Mouse (Mus musculus) lung, adult 2 months (tissue): ENCODE measurements around the gene Rcan2. TPM values are rescaled to one million over a fixed set of nuclear protein-coding genes. Genes with fewer than 3 reads are reported as not detected.

ENCODE experiments used
- DNase-seq: peaks from one replicate; pipeline ENCODE4 v3.0.0; 2022
- H3K4me1 ChIP-seq: fragments of 200-500 bp; 2 replicates; pipeline ENCODE4 v1.6.1; 2011; ENCODE audit warnings: low read length; ENCODE audit not compliant: control insufficient read depth, insufficient read depth
- H3K4me3 ChIP-seq: fragments of 200-500 bp; replicated peaks from 2 replicates; pipeline ENCODE3; 2011; ENCODE audit warnings: low read depth, mild to moderate bottlenecking, control low read depth, low read length; ENCODE audit errors: extremely low read depth
- CTCF ChIP-seq: fragments of 200-500 bp; IDR thresholded peaks from 2 replicates; pipeline ENCODE4 v1.5.1; 2011; ENCODE audit warnings: mild to moderate bottlenecking, low read length, control low read depth; ENCODE audit not compliant: insufficient read depth
- POLR2A ChIP-seq: fragments of 200-500 bp; IDR thresholded peaks from 2 replicates; pipeline ENCODE4 v1.6.1; 2011; ENCODE audit warnings: low read depth, mild to moderate bottlenecking, control low read depth, low read length, borderline replicate concordance; ENCODE audit errors: extremely low read depth
- WGBS: fragments of 180-500 bp; shearing (Covaris S2); methylation state at CpG from one replicate; pipeline ENCODE4 v1.1.7; 2018; 5-methylcytosine and 5-hydroxymethylcytosine counted together
- polyA plus RNA-seq: library from polyadenylated mRNA; depleted of rRNA; stranded (reverse); fragments of >200 nt; gene quantifications from 2 replicates; pipeline ENCODE4 v1.2.3, GENCODE M21; 2012

Gene Rcan2
- polyA plus RNA-seq, 1 experiment, result 19.4 TPM

DNA sequence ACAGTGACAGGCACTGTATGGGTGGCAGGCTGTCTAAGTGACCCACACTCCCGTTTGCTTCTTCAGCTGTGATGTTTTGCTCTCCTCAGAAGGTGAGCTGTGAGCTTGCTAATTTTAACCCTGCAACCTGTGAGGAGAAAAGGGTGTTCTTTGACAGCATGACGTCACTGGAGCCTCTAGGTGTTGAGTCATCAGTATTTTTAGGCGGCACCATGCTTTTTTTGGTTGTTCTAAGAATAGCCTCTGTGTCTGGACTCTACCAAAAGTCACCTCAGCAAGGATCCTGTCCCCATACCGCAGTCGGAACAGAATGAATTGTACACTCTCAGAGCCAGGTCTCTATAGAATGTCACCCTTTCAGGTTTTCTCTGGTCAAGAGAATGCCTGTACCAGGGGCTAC is 54.0 kb downstream of the Rcan2 start:
- Histone ChIP-seq H3K4me3 (no peak overlapping the region), H3K4me1 (no peaks in the 10 kb centered on the region)
- TF ChIP-seq CTCF, result no peak
- TF ChIP-seq POLR2A, result no peak
- 67% methylated on average over 5 of the region's 5 CpGs for WGBS
- DNase-seq, result no peak

GRCm38 (mm10) chr17:43856081-43856480 is 54.9 kb downstream of the Rcan2 start:
- no peaks in the 10 kb centered on the region for H3K4me1 ChIP-seq
- 61% methylated on average over 4 of the region's 4 CpGs for WGBS

GRCm38 (mm10) chr17:43868808-43869207 is 67.7 kb downstream of the Rcan2 start:
- Histone ChIP-seq H3K4me3 (no peak overlapping the region), H3K4me1 (no peaks in the 10 kb centered on the region)
- DNase-seq, result no peak
- 91% methylated on average over 9 of the region's 9 CpGs for WGBS
- TF ChIP-seq CTCF (no peak), POLR2A (no peak)

More at GRCm38 (mm10) chr17:43856081-43856480, 54.9 kb downstream of the Rcan2 start:
- no peak overlapping the region for H3K4me3 ChIP-seq
- no peak for DNase-seq
- TF ChIP-seq POLR2A (no peak), CTCF (no peak)

DNA sequence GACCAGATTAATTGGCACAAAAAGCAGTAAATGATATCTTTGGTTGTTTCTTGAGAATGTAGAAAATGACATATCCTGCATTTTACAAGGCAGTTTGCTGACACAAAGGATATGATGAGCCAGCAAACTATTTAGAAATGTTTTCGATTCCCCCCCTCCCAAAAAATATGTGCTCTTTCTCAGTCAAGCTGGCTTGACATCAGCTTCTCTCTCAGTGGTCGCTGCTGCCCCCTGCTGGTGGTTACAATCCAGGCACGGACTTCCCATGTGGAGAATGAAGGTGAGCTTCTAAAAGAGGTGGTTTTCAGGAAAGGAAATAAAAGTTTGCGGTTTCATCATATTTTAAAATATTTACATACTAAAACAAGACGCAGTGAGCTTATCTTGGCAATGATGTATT is 68.5 kb downstream of the Rcan2 start:
- WGBS, result 8% methylated on average over 5 of the region's 5 CpGs
- no peak overlapping the region for H3K4me3 ChIP-seq
- H3K4me1 ChIP-seq, result no peaks in the 10 kb centered on the region
- peak; percentile 70 for DNase-seq
- peak; percentile 82 for TF ChIP-seq CTCF
- TF ChIP-seq POLR2A, result no peak

DNA sequence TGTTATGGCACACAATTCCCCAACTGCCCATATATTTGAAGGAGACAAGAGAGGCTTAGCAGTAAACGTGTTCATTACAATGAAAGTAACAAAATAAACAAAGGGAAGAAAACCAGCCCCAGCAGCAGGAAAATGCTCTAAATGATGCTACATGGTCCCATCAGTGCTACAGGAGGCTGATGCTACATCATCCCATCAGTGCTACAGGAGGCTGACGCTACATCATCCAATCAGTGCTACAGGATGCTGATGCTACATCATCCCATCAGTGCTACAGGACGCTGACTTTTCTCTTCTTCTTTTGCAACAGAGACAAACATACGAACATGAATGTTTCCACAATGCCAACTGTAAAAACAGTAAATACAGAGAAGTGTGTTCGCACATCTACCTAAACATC is 73.3 kb downstream of the Rcan2 start:
- H3K4me3 ChIP-seq, result no peak overlapping the region
- H3K4me1 ChIP-seq, result no peaks in the 10 kb centered on the region
- DNase-seq, result no peak
- TF ChIP-seq CTCF (no peak), POLR2A (no peak)
- WGBS, result 77% methylated on average over 5 of the region's 5 CpGs

DNA sequence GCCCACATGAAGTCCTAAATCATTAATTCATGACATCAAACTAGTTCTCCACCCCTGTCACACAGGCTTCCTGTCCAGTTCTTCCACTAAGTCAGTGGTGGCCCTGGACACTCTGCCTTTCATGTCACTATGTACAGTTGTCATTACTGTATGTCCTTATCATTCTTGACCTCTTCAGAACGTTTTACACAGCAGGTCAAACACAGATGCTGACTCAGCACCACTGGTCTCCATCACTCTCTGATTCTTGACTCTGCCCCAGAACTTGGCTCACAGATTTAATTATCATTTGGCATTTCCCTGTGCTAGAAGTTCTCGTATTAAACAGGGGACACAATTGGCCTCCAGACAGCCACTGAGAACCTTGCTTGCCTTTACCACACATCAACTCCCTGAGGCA is 76.3 kb downstream of the Rcan2 start:
- no peak for DNase-seq
- no peaks in the 10 kb centered on the region for H3K4me1 ChIP-seq
- H3K4me3 ChIP-seq, result no peak overlapping the region
- no peak for TF ChIP-seq CTCF
- TF ChIP-seq POLR2A, result no peak
- 24% methylated on average over 2 of the region's 2 CpGs for WGBS

GRCm38 (mm10) chr17:43883016-43883415 is 81.9 kb downstream of the Rcan2 start:
- no peak overlapping the region for H3K4me3 ChIP-seq
- no peak for TF ChIP-seq POLR2A
- TF ChIP-seq CTCF, result peak; percentile 49; the same call in 1 of the 2 replicates
- H3K4me1 ChIP-seq, result no peaks in the 10 kb centered on the region
- WGBS, result 7% methylated on average over 1 of the region's 1 CpGs
- DNase-seq, result no peak

DNA sequence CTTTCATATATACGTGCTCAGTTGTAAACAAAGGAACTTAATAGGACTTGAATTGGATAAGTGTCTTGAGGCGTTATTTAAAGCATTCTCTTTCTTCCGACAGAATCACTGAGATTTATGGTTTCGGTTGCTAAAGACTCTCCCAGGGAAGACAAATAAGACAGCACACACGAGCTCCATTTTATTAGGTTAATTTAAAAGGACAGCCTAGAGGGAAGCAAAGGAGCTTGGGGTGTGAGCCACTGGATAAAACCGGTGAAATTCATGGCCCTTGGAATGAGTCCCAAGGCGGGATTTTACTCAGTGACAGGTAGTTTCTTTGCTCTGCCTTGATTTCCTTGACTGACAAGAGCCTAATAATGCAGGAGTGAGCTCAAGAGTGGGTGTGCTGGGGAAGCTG is 85.1 kb downstream of the Rcan2 start:
- DNase-seq, result no peak
- Histone ChIP-seq H3K4me3 (no peak overlapping the region), H3K4me1 (no peaks in the 10 kb centered on the region)
- TF ChIP-seq POLR2A (no peak), CTCF (no peak)
- WGBS, result 71% methylated on average over 7 of the region's 7 CpGs

DNA sequence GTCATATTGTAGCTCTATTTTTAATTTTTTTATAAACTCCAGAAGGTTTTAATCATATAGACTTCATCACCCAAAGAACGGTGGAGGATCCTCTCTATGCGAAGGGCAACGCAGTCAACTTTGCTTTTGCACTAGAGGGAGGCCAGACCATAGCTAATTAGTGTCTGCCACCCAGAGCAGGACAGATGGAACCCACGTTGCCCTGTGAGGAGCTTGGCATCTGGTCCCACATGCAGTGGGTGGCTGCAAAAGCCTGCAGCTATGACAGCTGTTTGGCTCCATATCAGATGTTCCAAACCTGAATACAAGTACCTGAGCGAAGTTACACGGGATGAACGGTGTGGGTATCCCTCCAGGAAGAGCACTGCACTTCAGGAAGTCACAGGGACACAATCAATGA is 86.8 kb downstream of the Rcan2 start:
- 68% methylated on average over 7 of the region's 7 CpGs for WGBS
- Histone ChIP-seq H3K4me1 (no peaks in the 10 kb centered on the region), H3K4me3 (no peak overlapping the region)
- DNase-seq, result no peak
- TF ChIP-seq POLR2A, result no peak
- TF ChIP-seq CTCF, result no peak

DNA sequence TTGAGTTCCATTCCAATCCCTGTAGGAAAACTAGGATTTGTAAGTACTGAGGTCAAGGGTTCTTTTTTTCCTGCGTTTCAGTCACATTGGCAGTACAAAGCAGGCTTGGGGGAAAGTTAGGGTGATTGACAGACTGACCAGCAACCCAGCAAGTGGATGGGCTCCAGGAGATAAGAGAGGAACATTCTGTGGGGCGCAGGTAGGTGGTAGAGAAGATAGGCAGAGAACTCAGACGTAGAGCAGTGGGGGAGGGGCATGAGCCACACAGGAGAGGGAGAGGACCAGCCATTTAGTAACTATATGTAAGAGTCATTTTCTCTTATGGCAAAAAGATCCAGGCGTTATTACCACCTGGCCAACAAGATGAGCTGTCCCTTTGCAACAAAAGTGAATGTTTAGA is 96.2 kb downstream of the Rcan2 start:
- no peak for TF ChIP-seq POLR2A
- TF ChIP-seq CTCF, result no peak
- DNase-seq, result no peak
- Histone ChIP-seq H3K4me1 (peaks cover 5% of the 10 kb centered on the region; the same call in 1 of the 2 replicates), H3K4me3 (no peak overlapping the region)
- 82% methylated on average over 4 of the region's 4 CpGs for WGBS

GRCm38 (mm10) chr17:43899405-43900092 is 98.4 kb downstream of the Rcan2 start:
- 70% methylated on average over 4 of the region's 4 CpGs for WGBS

More at GRCm38 (mm10) chr17:43899405-43900092, 98.4 kb downstream of the Rcan2 start:
- H3K4me1 ChIP-seq, result peaks cover 8% of the 10 kb centered on the region; the same call in 1 of the 2 replicates
- TF ChIP-seq CTCF, result no peak
- no peak for TF ChIP-seq POLR2A
- DNase-seq, result no peak
- no peak overlapping the region for H3K4me3 ChIP-seq
